Mouse (Mus musculus) embryonic facial prominence, embryonic 11.5 days (tissue): ENCODE data around the gene Prrg2. TPM values are rescaled to one million over a fixed set of nuclear protein-coding genes. Genes with fewer than 3 reads are reported as not detected.

Source experiments
- ATAC-seq: fragments of 200-750 bp; cut with Nextera tagmentation; replicated peaks from 2 replicates; pipeline ENCODE4 v1.8.0; 2017; ENCODE audit warnings: low read depth; ENCODE audit not compliant: insufficient number of reproducible peaks, low FRiP score, low TSS enrichment
- DNase-seq: peaks from one replicate; pipeline ENCODE4 v3.0.0-alpha.2; 2015; ENCODE audit warnings: low spot score
- H3K27ac ChIP-seq: fragments of 300-500 bp; sonication (generic); replicated peaks from 2 replicates; pipeline ENCODE4 v1.5.1; 2014; ENCODE audit warnings: mild to moderate bottlenecking, low read depth, low read length, control low read depth
- H3K27me3 ChIP-seq: fragments of 300-500 bp; sonication (generic); 2 replicates; pipeline ENCODE4 v1.6.1; 2014; ENCODE audit warnings: mild to moderate bottlenecking, low read length, moderate library complexity, mixed read lengths; ENCODE audit not compliant: control insufficient read depth, insufficient read depth
- H3K36me3 ChIP-seq: fragments of 300-500 bp; sonication (generic); replicated peaks from 2 replicates; pipeline ENCODE4 v1.6.1; 2014; ENCODE audit warnings: low read depth, mild to moderate bottlenecking, low read length, moderate library complexity, mixed read lengths; ENCODE audit not compliant: control insufficient read depth, insufficient read depth
- H3K4me1 ChIP-seq: fragments of 300-500 bp; sonication (generic); 2 replicates; pipeline ENCODE4 v1.6.1; 2014; ENCODE audit warnings: low read length, mixed read lengths; ENCODE audit not compliant: control insufficient read depth, insufficient read depth
- H3K4me2 ChIP-seq: fragments of 300-500 bp; sonication (generic); 2 replicates; pipeline ENCODE4 v1.6.1; 2014; ENCODE audit warnings: low read depth, mild to moderate bottlenecking, control low read depth, low read length, moderate library complexity
- H3K4me3 ChIP-seq: fragments of 300-500 bp; sonication (generic); 2 replicates; pipeline ENCODE4 v1.5.1; 2014; ENCODE audit warnings: low read depth, low read length, control low read depth
- H3K9ac ChIP-seq: fragments of 300-500 bp; sonication (generic); replicated peaks from 2 replicates; pipeline ENCODE4 v1.6.1; 2014; ENCODE audit warnings: mild to moderate bottlenecking, control low read depth, low read length
- H3K9me3 ChIP-seq: fragments of 300-500 bp; sonication (generic); replicated peaks from 2 replicates; pipeline ENCODE4 v1.6.1; 2016; ENCODE audit warnings: mild to moderate bottlenecking, low read length, inconsistent platforms, mixed read lengths; ENCODE audit not compliant: control insufficient read depth
- WGBS: fragments of 180-500 bp; shearing (Covaris S2); extraction: QIAGEN DNeasy Blood & Tissue Kit; methylation state at CpG from one replicate; pipeline ENCODE4 v1.1.7; 2014; 5-methylcytosine and 5-hydroxymethylcytosine counted together
- polyA plus RNA-seq: library from polyadenylated mRNA; unstranded; fragments of >200 nt; fragmentation: Nextera tagmentation; extraction: Ambion mirVana; gene quantifications from 2 replicates; pipeline ENCODE4 v1.2.1, GENCODE M21; 2014

The Prrg2 gene
- polyA plus RNA-seq, 1 experiment from 2014 or later, result 17.9 TPM

DNA sequence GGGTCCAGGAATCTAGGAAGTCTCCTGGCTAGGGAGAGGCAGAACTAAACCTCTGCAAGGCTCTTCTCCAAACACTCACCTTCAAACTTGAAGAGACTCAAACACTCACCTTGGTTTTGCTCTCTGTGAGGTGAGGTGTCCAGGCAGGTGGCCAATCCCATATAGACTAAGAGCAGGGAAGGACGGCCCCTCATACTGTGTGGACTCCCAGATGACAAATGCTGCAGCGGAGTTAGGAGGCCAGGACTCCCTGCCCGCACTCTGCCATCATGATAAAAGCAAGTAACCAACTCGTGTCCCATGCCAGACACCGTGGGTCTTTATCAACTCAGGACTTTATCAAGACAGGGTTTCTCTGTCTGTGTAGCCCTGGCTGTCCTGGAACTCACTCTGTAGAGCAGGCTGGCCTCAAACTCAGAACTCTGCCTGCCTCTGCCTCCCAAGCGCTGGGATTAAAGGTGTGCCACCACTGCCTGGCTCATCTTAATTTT is 1.8 kb downstream of the Prrg2 start:
- WGBS, result 91% methylated on average over 6 of the region's 6 CpGs

DNA sequence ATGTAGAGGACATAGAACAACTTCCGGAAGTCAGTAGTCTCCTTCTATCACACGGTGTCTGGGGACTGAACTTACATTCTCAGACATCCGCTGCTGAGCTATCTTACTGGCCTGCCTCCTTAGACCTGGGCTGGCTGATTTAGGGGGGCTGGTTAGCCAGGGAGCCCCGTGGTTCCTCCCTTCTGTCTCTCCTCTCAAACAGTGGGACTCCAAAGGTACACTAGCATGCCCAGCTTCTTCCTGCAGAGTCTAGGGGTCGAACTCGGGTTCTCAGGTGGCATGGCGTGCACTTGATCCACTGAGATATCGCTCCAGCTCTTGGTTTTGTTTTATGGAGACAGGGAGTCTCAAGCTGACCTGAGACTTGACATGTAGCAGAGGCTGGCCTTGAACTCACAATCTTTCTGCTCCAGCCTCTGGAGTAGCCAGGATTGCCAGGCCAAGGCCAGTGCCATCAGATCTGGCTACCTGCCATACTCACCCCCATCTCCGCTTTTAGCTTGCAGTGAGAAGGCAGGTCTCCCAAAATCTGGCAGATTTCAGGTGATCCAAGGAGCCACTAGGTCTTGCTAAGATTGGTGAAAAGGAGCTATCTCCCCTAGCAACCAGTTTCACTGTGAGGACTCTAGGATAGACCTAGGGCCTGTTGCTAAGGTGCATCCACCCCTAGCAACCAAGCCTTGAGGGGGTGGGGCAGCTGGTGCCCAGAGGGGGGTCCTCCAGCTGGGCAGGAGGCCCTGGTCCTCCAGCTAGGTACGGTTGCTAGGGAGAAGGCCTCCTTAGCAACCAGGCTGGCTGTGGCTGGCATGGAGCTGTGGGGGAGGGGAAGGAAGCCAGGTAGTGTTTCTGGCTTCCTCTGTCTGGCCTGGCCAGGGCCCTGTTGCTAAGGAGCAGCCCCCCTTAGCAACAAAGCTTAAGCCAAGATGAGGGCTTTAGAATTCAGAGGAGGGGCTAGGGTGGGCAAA is 3.6 kb downstream of the Prrg2 start:
- DNase-seq, result peak; percentile 64
- no peak for ATAC-seq
- Histone ChIP-seq H3K36me3 (no peaks in the 10 kb centered on the region), H3K9ac (peak overlapping the region; percentile 6; the same call in 1 of the 2 replicates), H3K4me3 (no peak overlapping the region), H3K27me3 (no peaks in the 10 kb centered on the region), H3K9me3 (no peaks in the 10 kb centered on the region), H3K4me2 (no peak overlapping the region; the same call in 1 of the 2 replicates), H3K4me1 (no peaks in the 10 kb centered on the region; the same call in 1 of the 2 replicates), H3K27ac (peak overlapping the region; percentile 38; the same call in 1 of the 2 replicates)
- 76% methylated on average over 10 of the region's 10 CpGs for WGBS

More for the DNA sequence above, 1.8 kb downstream of the Prrg2 start:
- H3K27me3 ChIP-seq, result no peaks in the 10 kb centered on the region
- no peak overlapping the region for H3K4me3 ChIP-seq
- DNase-seq (no peak), ATAC-seq (no peak)
- H3K36me3 ChIP-seq, result no peaks in the 10 kb centered on the region
- H3K27ac ChIP-seq, result no peak overlapping the region
- no peak overlapping the region for H3K4me2 ChIP-seq
- H3K4me1 ChIP-seq, result no peaks in the 10 kb centered on the region; the same call in 1 of the 2 replicates
- no peak overlapping the region for H3K9ac ChIP-seq
- H3K9me3 ChIP-seq, result no peaks in the 10 kb centered on the region

DNA sequence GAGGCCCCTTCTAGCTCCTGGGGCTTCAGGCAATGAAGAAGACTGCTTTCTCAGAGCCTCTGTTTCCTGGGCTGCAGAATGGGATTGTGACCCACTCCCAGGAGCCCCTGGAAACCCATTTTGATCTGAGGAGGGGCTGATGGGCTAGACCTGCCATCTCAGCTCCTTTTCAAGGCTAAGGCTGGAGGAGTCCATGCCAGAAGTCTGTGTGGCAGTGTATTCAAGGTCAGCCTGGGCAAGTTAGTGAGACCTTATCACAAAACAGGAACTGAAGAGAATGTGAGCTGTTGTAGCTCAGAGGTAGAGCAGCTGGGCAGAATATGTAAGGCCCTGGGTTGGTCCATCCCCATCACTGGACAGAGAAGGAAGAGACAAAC is 5.5 kb downstream of the Prrg2 start:
- Histone ChIP-seq H3K4me1 (no peaks in the 10 kb centered on the region; the same call in 1 of the 2 replicates), H3K9me3 (no peaks in the 10 kb centered on the region), H3K4me2 (no peak overlapping the region), H3K27me3 (no peaks in the 10 kb centered on the region), H3K9ac (no peak overlapping the region), H3K27ac (no peak overlapping the region), H3K4me3 (no peak overlapping the region), H3K36me3 (no peaks in the 10 kb centered on the region)
- no peak for ATAC-seq
- DNase-seq, result no peak

DNA sequence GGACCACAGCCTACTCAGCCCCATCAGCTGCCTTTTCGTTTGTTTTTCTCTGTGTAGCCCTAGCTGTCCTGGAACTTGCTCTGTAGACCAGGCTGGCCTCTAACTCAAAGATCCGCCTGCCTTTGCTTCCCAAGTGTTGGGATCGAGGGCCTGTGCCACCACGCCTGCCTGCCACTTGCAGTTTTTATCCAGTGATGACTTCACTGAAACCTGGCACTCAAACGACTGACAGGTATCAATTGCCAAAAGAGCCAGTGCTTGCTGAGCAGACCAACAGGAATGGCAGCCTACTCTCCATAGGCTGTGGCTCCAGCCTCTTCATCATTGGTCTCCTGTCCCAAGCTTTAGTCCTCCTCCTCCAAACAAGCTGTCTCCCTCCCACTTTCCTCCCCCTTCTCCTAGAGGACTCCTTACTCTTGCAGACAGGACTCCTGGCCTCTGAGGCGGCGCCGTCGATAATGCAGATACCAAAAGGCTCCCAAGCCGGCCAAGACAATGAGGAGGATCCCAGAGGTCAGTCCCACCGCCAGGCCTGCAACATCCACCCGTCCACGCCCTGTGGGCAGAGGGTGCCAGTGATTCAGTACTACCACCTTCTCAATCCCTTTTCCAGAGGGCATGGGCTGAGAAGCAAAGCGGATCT is 6.0 kb downstream of the Prrg2 start:
- H3K27me3 ChIP-seq, result no peaks in the 10 kb centered on the region
- no peak overlapping the region for H3K9ac ChIP-seq
- WGBS, result 62% methylated on average over 14 of the region's 14 CpGs
- no peaks in the 10 kb centered on the region; the same call in 1 of the 2 replicates for H3K4me1 ChIP-seq
- no peaks in the 10 kb centered on the region for H3K36me3 ChIP-seq
- no peak overlapping the region for H3K4me3 ChIP-seq
- H3K4me2 ChIP-seq, result no peak overlapping the region
- ATAC-seq (no peak), DNase-seq (no peak)
- no peak overlapping the region for H3K27ac ChIP-seq
- no peaks in the 10 kb centered on the region for H3K9me3 ChIP-seq

DNA sequence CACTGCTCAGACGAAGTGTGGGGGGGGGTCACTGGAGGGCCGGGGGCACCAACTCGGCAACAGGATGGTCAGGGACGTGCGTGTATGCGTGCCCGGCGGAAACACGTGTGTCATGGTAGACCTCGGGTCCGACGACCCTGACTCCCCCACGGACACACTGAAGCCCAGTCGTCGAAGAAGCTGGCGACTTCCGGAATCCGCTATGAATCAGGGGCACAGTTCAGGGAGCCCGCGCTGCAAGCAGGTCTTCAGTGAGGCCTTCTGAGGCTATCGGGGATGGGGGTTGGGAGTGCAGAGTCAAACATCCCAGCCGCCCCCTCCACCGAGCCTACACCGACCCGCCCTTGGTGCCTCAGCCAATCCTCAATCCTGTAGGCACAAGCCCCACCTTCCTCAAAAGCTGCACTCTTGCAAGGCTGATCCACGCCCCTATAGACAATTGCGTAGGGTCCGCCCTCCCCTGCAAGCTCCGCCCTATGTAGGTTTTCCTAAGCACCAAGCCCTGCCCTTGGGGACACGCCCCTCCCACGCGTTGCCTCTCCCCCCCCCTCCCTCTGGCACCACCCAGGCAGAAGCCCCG is 8.5 kb downstream of the Prrg2 start:
- Histone ChIP-seq H3K36me3 (peaks cover 10% of the 10 kb centered on the region), H3K27me3 (no peaks in the 10 kb centered on the region), H3K4me2 (peak overlapping the region; percentile 94), H3K27ac (peak overlapping the region; percentile 100), H3K4me3 (peak overlapping the region; percentile 92), H3K9ac (peak overlapping the region; percentile 95), H3K4me1 (peaks cover 5% of the 10 kb centered on the region; the same call in 1 of the 2 replicates), H3K9me3 (no peaks in the 10 kb centered on the region)
- DNase-seq, result peak; percentile 97
- WGBS, result under 1% methylated on average over 33 of the region's 33 CpGs
- ATAC-seq, result peak; percentile 93

DNA sequence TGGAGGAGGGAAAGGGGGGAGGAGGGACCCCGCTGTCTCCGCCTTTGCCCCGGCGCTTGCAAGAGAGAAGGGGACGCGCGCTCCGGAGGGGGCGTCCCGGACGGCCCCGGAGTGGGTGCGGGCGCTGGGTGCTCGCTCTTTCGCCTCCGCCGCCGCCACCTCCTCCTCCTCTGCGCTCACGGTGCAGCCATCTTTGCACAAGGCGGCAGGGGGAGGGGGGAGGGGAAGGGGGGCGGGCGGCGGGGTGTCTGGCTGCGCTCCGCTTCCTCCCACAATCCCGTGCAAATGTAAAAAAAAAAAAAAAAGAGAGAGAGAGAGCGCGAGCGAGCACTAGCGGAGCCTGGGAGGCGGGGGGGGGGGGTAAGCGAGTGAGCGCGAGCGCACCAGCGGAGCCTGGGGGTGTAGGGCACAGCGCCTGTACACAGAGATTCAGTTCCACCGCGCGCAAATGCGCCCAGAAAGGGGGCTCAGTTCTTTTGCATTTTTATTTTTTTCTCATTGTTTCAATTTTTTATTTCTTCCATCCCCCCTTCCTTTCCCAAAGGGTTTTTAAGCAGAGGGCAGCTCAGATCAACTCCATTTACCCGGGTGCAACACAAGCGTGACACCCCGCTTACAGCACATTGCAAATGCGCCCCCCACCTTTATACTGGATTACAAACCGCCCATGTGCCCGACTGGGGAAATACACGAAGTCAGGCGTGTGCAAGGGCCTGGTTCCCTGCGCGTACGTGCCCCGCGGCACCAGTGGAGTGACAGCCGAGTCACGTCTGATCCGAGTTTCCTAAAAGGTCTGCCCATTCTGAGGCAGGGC is 9.2 kb downstream of the Prrg2 start:
- Histone ChIP-seq H3K9me3 (no peaks in the 10 kb centered on the region), H3K36me3 (peaks cover 17% of the 10 kb centered on the region), H3K4me2 (peak overlapping the region; percentile 94), H3K4me1 (peaks cover 5% of the 10 kb centered on the region; the same call in 1 of the 2 replicates), H3K27ac (peak overlapping the region; percentile 100), H3K9ac (peak overlapping the region; percentile 95), H3K4me3 (peak overlapping the region; percentile 92), H3K27me3 (no peaks in the 10 kb centered on the region)
- peak; percentile 53 for ATAC-seq
- under 1% methylated on average over 30 of the region's 59 CpGs for WGBS
- peak; percentile 85 for DNase-seq

DNA sequence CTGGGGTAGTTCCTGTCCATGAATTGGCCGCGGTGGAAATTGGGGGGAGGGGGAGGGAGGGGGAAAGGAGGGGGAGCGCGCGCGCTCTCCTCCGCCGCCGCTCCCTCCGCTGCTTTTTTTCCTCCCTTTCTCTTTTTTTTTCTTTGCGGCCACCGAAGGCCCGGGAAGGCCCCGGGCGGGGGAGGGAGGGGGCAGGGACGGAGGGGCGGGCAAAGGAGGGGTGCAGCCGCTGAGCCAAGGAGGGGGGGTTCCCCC is 9.7 kb downstream of the Prrg2 start, which contains the start of gene Prr12:
TSS of gene Prr12 (minus strand) at position 20 of the 255 bp plus-strand sequence.
- Histone ChIP-seq H3K4me3 (peak within 1 kb of the TSS; percentile 92), H3K4me2 (peak within 1 kb of the TSS; percentile 94), H3K36me3 (peaks cover 22% of the 10 kb centered on the region), H3K9me3 (no peaks in the 10 kb centered on the region), H3K27ac (peak within 1 kb of the TSS; percentile 100), H3K4me1 (peaks cover 5% of the 10 kb centered on the region; the same call in 1 of the 2 replicates), H3K27me3 (no peaks in the 10 kb centered on the region), H3K9ac (peak within 1 kb of the TSS; percentile 95)
- ATAC-seq (no peak), DNase-seq (peak; percentile 74)
- WGBS, result 0% methylated on average over 9 of the region's 18 CpGs
